Mouse (Mus musculus): ENCODE measurements at regions not wholly inside any gene's neighbourhood (a gene's known extent, or its start where the extent isn't known, plus 50 kb on each side); places are given as distances from the start of the nearest gene placed in this dataset.

DNA sequence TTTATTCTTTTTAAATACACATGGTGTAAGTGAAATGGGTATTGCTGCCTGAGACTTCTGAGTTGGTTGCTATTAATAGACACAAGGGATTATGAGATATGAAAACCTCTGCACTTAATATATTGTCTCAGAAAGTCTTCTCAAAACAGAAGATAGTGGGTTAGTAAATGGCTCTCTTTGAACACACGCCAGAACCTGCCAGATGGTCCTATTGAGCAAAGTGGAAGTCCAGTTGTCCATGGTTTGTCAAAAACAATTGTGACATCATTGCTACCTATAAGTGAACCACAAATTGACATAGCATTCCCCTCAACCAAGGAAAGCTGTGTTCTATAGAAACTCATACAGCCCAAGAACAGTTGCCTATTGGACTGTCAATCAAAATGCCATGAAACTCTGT is 98.5 kb upstream of the 4930583I09Rik start:
- WGBS = 90% methylated on average over 1 of the region's 1 CpGs
- Histone ChIP-seq H3K4me1 (replicated peaks) (no peaks in the 10 kb centered on the region), H3K27me3 (ENCODE audit: insufficient read depth, poor library complexity, severe bottlenecking) (no peaks in the 10 kb centered on the region), H3K4me3 (no peak overlapping the region), H3K27ac (no peak overlapping the region), H3K36me3 (no peaks in the 10 kb centered on the region), H3K9me3 (no peaks in the 10 kb centered on the region)
- DNase-seq (ENCODE audit: low spot score) = no peak

DNA sequence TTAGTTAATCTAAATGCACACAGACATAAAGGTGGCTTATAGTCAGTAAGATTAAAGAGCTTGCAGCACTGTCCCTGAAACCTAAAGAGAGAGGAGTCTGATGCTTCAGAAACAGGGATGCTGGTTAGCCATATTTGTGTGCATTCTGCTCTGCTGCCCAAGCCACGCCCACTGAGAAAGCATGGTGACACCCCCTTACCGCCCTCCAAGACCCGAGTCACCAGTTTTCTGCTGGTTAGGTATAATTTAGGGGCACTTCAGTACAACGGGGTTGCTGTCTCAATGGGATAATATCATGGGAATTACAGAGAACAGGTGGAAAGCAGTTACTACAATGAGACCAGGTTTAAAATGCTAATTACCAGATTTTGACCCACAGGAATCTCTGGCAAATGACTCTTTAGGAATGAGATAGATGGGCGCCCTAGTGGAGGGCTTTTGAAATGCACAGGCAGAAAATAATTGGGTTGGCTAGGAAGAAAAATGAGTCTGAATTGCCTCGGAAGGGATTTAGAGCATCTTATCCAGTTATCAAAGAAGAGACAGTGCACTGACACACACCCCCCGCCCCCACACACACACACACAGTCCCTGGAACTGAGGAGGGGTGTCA is 95.1 kb upstream of the 4930583I09Rik start:
- H3K27ac ChIP-seq = no peak overlapping the region
- no peak overlapping the region for H3K4me3 ChIP-seq
- no peaks in the 10 kb centered on the region for H3K4me1 ChIP-seq (replicated peaks)
- WGBS = 52% methylated on average over 7 of the region's 7 CpGs
- no peaks in the 10 kb centered on the region for H3K9me3 ChIP-seq
- no peaks in the 10 kb centered on the region for H3K27me3 ChIP-seq (ENCODE audit: insufficient read depth, poor library complexity, severe bottlenecking)
- DNase-seq (ENCODE audit: low spot score) = no peak
- H3K36me3 ChIP-seq = no peaks in the 10 kb centered on the region

DNA sequence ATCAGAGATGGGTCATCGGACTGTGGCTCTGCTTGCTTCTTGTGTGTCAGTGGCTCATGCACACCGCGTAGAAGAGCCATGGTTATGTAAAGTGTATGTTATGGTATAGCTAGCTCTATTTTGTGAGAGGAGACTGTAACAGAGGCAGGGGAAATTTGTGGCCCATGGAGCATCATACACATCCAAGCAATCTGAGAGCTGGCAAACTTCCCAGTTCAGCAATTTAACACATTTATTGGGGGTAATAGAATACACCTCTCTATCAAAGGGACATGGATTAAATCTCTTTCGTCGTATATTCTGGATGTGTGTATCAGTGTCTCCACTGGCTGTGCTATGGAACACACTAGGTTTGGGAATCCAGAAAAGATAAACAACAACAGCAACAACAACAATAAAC is 87.9 kb upstream of the 4930583I09Rik start:
- DNase-seq (ENCODE audit: low spot score) = no peak
- WGBS = 95% methylated on average over 5 of the region's 5 CpGs
- no peaks in the 10 kb centered on the region for H3K4me1 ChIP-seq (replicated peaks)

DNA sequence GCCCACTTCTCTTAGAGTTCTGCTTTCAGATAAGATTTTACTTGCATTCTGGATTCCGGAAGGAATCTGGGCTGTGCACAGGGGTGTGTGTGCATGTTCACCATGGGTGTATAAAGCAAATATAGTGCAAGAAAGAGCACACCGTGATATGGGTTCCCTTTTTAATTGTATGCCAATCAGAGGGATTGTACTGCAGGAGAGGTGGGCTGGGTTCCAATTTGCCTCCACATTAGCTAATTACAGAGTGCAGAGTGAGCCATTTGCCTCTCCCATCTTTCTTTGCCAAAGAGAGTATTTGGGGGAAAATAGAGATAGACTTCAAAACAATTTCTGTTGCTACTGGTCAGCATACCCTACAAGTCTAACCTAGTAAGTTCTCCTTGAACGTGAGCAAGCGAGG is 86.4 kb upstream of the 4930583I09Rik start:
- no peaks in the 10 kb centered on the region for H3K36me3 ChIP-seq
- no peaks in the 10 kb centered on the region for H3K4me1 ChIP-seq (replicated peaks)
- no peak for DNase-seq (ENCODE audit: low spot score)
- H3K27ac ChIP-seq = no peak overlapping the region
- 91% methylated on average over 4 of the region's 4 CpGs for WGBS
- H3K27me3 ChIP-seq (ENCODE audit: insufficient read depth, poor library complexity, severe bottlenecking) = no peaks in the 10 kb centered on the region
- H3K4me3 ChIP-seq = no peak overlapping the region
- H3K9me3 ChIP-seq = no peaks in the 10 kb centered on the region

More for the DNA sequence above, 87.9 kb upstream of the 4930583I09Rik start:
- Histone ChIP-seq H3K27ac (no peak overlapping the region), H3K9me3 (no peaks in the 10 kb centered on the region), H3K36me3 (no peaks in the 10 kb centered on the region), H3K27me3 (ENCODE audit: insufficient read depth, poor library complexity, severe bottlenecking) (no peaks in the 10 kb centered on the region), H3K4me3 (no peak overlapping the region)

DNA sequence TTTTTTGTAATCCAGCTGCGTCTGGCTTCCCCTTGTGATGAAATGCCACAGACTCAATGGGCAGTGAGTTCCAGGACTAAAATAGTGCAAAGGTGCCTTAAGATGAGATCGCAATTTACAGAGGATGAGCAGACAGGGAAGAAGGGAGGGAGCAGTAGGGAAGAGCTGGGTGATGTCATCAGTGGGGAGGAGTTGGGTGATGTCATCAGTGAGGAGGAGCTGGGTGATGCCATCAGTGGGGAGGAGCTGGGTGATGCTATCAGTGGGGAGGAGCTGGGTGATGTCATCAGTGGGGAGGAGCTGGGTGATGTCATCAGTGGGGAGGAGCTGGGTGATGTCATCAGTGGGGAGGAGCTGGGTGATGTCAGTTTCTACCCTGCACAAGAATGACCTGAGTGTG is 84.4 kb upstream of the 4930583I09Rik start:
- Histone ChIP-seq H3K4me1 (replicated peaks) (peaks cover 13% of the 10 kb centered on the region), H3K27me3 (ENCODE audit: insufficient read depth, poor library complexity, severe bottlenecking) (no peaks in the 10 kb centered on the region), H3K9me3 (no peaks in the 10 kb centered on the region), H3K4me3 (no peak overlapping the region), H3K36me3 (no peaks in the 10 kb centered on the region), H3K27ac (no peak overlapping the region)
- WGBS = 84% methylated on average over 2 of the region's 2 CpGs
- DNase-seq (ENCODE audit: low spot score) = no peak

DNA sequence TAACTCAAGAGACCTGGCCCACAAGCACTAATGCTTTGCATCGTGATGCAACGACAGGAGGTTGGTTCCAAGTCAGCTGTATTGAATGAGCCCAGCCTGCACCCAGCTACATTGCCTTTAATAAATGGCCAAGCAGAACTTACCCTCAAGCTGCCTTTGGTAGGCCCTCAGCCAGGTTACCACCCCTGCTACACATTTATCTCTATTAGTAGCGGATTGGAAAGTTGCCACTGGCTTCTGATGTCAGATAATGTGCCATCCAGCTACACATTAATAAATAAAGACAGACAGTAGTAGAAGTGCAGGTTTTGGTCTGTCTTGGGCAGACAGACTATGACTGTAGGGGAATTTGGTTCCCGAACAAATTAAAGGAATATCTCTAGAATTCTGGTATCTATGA is 82.0 kb upstream of the 4930583I09Rik start:
- no peak for DNase-seq (ENCODE audit: low spot score)
- H3K36me3 ChIP-seq = no peaks in the 10 kb centered on the region
- H3K27me3 ChIP-seq (ENCODE audit: insufficient read depth, poor library complexity, severe bottlenecking) = no peaks in the 10 kb centered on the region
- peaks cover 34% of the 10 kb centered on the region for H3K4me1 ChIP-seq (replicated peaks)
- no peak overlapping the region for H3K27ac ChIP-seq
- no peak overlapping the region for H3K4me3 ChIP-seq
- WGBS = 92% methylated on average over 4 of the region's 4 CpGs
- no peaks in the 10 kb centered on the region for H3K9me3 ChIP-seq

DNA sequence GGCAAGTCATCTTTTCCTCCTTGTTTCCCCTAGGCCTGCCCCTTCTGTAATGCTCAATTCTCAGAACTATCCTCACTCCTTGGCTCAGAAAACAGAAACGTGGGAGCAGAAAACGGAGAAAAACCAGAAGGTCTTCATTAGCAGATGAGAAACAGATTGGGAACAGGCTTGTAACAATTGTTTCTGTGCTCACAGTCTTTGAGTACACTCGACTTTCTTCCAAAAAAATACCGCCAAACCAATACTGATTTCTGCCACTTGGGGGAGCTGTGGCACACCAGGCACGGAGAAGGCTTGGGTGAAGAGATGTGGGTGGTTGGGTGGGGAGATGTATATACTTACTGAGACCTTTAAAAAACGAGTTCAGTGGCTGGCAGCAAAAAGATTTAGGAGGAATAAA is 80.8 kb upstream of the 4930583I09Rik start:
- DNase-seq (ENCODE audit: low spot score) = no peak
- Histone ChIP-seq H3K4me1 (replicated peaks) (peaks cover 34% of the 10 kb centered on the region), H3K4me3 (no peak overlapping the region), H3K36me3 (no peaks in the 10 kb centered on the region), H3K27me3 (ENCODE audit: insufficient read depth, poor library complexity, severe bottlenecking) (no peaks in the 10 kb centered on the region), H3K27ac (peak overlapping the region; percentile 81; the same call in 1 of the 2 replicates), H3K9me3 (no peaks in the 10 kb centered on the region)
- WGBS = 78% methylated on average over 6 of the region's 6 CpGs

DNA sequence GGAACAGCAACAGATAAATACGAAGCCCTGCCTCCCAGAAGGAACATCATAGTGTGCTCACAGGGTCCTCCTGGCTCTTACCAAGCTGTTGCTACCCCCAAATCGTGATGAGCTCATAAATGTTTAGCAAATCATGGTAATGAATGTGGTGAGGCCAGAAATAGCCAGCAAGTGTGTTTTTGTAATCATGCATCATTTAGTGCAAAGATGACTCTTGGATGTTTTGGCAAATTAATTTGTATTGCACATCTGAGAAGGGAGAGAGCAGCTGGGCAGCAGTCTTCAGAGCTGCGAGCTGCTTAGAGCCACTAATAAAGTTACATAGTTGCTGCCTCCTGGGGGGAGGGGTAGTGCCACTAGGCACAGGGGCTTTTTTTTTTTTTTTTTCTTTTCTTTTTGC is 79.8 kb upstream of the 4930583I09Rik start:
- Histone ChIP-seq H3K4me1 (replicated peaks) (peaks cover 34% of the 10 kb centered on the region), H3K27ac (peak overlapping the region; percentile 81), H3K4me3 (no peak overlapping the region), H3K9me3 (no peaks in the 10 kb centered on the region), H3K27me3 (ENCODE audit: insufficient read depth, poor library complexity, severe bottlenecking) (no peaks in the 10 kb centered on the region), H3K36me3 (no peaks in the 10 kb centered on the region)
- DNase-seq (ENCODE audit: low spot score) = no peak
- 34% methylated on average over 3 of the region's 3 CpGs for WGBS

DNA sequence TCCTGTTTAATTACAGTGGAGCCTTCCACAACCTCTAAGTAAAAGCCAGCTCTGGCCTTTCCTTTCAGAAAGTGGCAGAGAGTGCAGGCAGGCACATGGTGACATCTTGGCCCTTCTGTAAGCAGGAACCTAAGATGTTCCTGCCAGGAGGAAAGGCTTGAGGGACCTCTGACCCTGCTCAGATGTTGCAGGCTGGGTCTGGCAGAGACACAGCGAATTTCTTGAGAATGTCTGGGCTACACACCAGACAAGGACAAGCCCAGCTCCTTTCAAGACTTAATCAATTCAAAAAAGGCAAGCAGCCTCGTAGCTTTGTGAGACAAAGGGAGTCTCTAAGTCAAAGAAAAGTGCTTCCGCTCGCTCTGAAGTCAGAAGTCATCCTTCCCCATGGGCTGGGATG is 79.2 kb upstream of the 4930583I09Rik start:
- Histone ChIP-seq H3K9me3 (no peaks in the 10 kb centered on the region), H3K4me3 (no peak overlapping the region), H3K27me3 (ENCODE audit: insufficient read depth, poor library complexity, severe bottlenecking) (no peaks in the 10 kb centered on the region), H3K36me3 (no peaks in the 10 kb centered on the region), H3K27ac (peak overlapping the region; percentile 81), H3K4me1 (replicated peaks) (peaks cover 34% of the 10 kb centered on the region)
- peak; percentile 54 for DNase-seq (ENCODE audit: low spot score)
- 10% methylated on average over 4 of the region's 4 CpGs for WGBS

DNA sequence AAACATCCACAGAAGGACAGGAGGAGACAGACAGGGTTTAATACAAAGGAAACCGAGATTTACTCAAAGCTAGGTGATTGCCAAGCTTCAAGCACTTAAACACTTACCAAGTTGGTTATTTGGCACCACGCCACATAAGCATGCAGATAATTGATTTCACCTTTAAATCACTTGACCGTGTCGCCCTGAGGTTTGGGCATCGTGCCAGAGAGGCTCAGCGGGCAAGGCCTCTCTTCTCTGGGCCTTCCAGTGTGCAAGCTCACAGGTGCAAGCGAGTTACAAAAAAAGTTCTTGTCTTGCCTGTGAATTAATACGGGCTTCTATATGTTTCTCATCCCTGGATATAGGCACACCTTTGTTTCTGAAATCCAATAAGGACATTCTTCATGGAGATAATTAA is 78.4 kb upstream of the 4930583I09Rik start:
- DNase-seq (ENCODE audit: low spot score) = no peak
- H3K27ac ChIP-seq = 0 out of 2 replicates have a peak overlapping the region, but pooled peaks have one; percentile 18
- peaks cover 34% of the 10 kb centered on the region for H3K4me1 ChIP-seq (replicated peaks)
- H3K9me3 ChIP-seq = no peaks in the 10 kb centered on the region
- WGBS = 76% methylated on average over 8 of the region's 8 CpGs
- no peak overlapping the region for H3K4me3 ChIP-seq
- H3K36me3 ChIP-seq = no peaks in the 10 kb centered on the region
- H3K27me3 ChIP-seq (ENCODE audit: insufficient read depth, poor library complexity, severe bottlenecking) = no peaks in the 10 kb centered on the region

DNA sequence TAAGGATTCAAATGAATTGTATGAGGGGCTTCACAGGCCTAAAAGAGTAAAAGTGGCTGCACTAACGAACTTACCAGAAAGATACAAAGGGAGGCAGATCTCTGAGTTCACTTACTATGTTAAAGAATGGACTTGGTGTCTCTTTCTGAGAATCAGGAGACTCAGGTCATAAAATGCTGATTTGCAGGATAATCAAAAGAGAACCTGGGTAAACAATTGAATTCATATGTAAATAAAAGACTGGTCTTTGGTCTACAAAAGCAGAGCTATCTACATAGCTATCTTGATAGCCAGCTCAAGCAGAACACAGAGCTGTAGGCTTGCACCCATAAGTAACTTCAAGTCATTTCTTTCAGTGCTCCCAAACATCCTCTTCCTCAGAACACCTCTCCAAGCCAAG is 72.8 kb upstream of the 4930583I09Rik start:
- Histone ChIP-seq H3K9me3 (no peaks in the 10 kb centered on the region), H3K4me1 (replicated peaks) (peaks cover 6% of the 10 kb centered on the region), H3K36me3 (no peaks in the 10 kb centered on the region), H3K27me3 (ENCODE audit: insufficient read depth, poor library complexity, severe bottlenecking) (no peaks in the 10 kb centered on the region), H3K4me3 (no peak overlapping the region), H3K27ac (no peak overlapping the region)
- no peak for DNase-seq (ENCODE audit: low spot score)
- 85% methylated on average over 1 of the region's 1 CpGs for WGBS

DNA sequence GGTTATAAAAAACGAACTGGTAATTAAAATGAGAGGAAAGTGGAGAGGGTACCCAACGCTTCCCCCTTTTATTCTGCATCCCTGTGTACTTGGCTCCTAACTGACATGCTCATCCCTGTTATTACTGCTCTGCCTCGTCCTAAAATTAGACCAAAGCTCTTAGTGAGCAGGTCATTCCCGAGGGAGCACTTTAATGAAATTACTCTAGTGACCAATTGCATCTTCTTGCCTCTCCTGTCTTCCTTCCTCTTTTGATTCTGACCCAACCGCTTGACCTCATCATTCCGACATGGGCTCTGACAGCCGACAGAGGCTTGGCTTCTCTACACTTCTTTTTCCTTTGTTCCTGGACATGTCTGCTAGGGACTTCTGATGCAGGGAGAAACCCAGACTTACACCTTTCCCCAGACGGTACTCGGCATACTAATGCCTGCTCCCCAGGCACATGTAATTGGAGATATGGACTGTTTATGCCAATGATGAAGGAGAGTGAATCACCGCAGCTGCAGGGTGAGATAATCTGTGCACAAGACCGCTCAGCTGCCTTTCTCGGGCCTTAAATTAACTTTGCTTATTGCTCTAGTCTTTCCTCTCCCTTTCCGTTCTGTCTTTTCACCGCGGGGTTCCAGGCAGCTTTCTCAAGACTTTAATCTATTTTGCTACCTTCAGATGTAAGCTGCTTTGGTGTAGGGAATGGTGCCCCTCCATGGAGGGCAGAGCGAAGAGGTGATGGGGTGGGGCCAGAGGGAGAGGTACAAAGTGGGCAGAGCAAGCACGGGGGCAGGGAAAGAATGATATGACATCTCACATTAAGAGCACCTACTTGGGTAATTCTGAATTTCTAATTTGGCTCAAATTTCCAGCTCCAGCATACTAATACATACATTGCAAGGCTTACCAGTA is 66.1 kb upstream of the 4930583I09Rik start:
- 71% methylated on average over 17 of the region's 17 CpGs for WGBS
- H3K4me1 ChIP-seq (replicated peaks) = peaks cover 20% of the 10 kb centered on the region
- H3K27me3 ChIP-seq (ENCODE audit: insufficient read depth, poor library complexity, severe bottlenecking) = no peaks in the 10 kb centered on the region
- DNase-seq (ENCODE audit: low spot score) = no peak
- H3K27ac ChIP-seq = peak overlapping the region; percentile 53; the same call in 1 of the 2 replicates
- no peaks in the 10 kb centered on the region for H3K9me3 ChIP-seq
- H3K4me3 ChIP-seq = no peak overlapping the region
- no peaks in the 10 kb centered on the region for H3K36me3 ChIP-seq

DNA sequence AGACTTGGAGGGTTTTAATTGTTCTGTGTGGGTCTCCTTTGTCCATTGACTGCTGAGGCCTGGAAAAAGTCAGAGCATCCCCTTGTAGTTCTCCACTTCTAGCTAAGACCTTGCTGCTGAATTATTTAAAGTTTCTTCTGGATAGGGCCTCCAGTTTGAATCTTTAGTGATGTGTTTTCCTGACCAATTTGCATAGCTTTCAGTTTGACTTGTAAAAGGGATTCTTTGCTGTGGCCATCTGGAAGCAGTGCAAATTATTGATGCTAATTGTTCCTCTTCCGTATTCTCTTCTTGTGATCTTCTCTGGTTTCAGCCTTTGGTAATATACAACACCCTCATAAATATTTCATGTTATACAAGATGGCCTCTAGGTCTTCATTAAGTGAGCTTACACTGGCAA is 61.6 kb upstream of the 4930583I09Rik start:
- H3K27me3 ChIP-seq (ENCODE audit: insufficient read depth, poor library complexity, severe bottlenecking) = no peaks in the 10 kb centered on the region
- no peaks in the 10 kb centered on the region for H3K36me3 ChIP-seq
- H3K9me3 ChIP-seq = no peaks in the 10 kb centered on the region
- no peak overlapping the region for H3K4me3 ChIP-seq
- no peak overlapping the region for H3K27ac ChIP-seq
- H3K4me1 ChIP-seq (replicated peaks) = peaks cover 12% of the 10 kb centered on the region
- DNase-seq (ENCODE audit: low spot score) = no peak
- WGBS = 56% methylated on average over 1 of the region's 1 CpGs

Measured in hindbrain, embryonic 10.5 days (tissue).